Mouse (Mus musculus): Measurements from ENCODE around the gene Ift74.

The Ift74 gene

GRCm38 (mm10) chr4:94692175-94692574 is 77.9 kb downstream of the Ift74 start:
- DNase-seq (ENCODE audit: low spot score in 2 of 2): no peak

DNA sequence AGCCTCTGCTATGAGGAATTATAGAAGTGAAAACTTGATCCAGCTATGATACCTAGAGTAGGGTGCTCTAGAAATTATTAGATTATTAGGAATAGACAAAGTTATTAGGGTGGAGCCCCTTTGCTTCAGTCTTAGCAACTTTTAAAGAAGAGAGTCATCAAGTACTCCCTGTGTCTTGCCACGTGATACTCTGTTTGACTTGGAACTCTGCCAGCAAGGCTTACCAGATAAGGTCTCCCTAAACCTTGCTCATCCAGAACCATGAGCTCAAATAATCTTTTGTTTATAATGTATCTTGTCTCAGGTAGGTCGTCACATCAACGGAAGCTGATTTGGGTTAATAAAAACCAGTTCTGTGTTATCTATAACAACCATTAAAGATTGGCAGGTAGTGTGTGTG is 82.1 kb downstream of the Ift74 start:
- no peak for DNase-seq (ENCODE audit: low spot score in 2 of 2)

DNA sequence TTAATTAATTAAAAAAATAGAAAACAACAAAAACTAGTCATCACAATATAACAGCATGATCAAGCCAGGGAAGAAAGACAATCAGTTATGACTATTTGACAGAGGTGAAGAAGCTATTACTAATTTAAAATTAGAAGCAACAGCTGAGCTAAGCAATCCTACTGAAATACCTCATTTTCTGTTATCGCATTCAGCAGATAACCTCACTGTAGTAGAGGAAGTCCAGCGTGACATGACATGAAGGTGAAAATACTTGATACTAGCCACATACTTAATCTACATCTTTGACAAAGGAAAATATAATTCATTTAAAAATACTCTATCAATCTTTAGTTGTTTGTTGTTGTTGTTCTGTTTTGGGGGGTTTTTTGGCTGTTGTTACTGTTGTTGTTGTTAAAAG is 96.7 kb downstream of the Ift74 start:
- DNase-seq (ENCODE audit: low spot score in 2 of 2): no peak

- no peak for DNase-seq (ENCODE audit: low spot score in 2 of 2)
These were observed 97.1 kb downstream of the Ift74 start for GRCm38 (mm10) chr4:94711426-94711825.

- no peak for DNase-seq (ENCODE audit: low spot score in 2 of 2)
These were observed 99.5 kb downstream of the Ift74 start for GRCm38 (mm10) chr4:94713741-94714140.

GRCm38 (mm10) chr4:94715166-94715565 is 100.9 kb downstream of the Ift74 start:
- DNase-seq (ENCODE audit: low spot score in 2 of 2): no peak

GRCm38 (mm10) chr4:94725799-94726198 is 111.5 kb downstream of the Ift74 start:
- DNase-seq (ENCODE audit: low spot score in 2 of 2): no peak

- no peak for DNase-seq (ENCODE audit: low spot score in 2 of 2)
These were observed 118.4 kb downstream of the Ift74 start for GRCm38 (mm10) chr4:94732721-94733120.

DNA sequence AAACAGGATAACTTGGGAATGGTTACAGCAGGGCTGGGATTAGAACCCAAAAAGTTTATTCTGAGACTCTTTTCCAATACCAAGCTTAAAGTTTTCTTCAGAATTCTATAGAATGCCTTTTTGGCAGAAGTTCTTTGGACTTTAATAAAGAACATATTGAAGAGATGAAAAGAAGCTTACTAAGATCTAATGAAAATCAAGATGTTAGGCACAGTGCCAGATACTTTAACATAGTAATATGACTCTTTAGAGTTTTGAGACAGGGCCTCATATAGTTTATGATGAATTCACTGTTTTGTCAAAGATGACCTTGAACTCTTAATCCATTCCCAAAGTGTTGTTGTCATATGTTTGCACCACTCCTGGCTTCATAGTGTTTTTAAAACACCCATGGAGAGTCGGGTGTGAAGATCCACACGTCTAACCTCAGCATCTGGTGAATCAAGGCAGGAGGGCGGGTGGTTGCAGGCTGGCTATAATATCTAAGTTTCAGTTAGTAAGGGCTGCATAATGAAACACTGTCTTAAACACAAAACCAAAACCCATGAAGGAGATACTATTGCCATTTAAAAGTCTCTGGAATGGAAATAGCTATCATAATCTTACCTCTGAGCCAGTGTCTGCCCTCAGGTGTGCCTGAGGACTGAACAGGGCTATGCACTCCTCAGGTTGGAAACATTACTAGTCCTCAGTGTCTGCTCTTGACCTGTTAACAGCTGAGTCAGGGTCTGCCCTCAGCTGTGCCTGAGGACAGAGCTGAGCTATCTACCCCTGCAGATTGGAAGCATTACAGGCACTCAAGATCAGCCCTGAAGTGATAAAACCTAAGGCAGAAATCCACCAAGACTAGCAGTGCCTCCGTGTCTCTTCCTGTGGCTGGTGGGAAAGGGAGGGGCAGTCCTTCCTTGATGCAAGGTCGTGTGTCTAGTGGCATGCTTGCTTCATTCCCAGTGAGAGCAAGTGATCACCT is 123.3 kb downstream of the Ift74 start:
- DNase-seq (ENCODE audit: low spot score in 2 of 2): no peak

- no peak for DNase-seq (ENCODE audit: low spot score in 2 of 2)
These were observed 124.8 kb downstream of the Ift74 start, which contains the start of gene Tek for GRCm38 (mm10) chr4:94738838-94739731. TSS of gene Tek (plus strand) at chr4:94739289.

DNA sequence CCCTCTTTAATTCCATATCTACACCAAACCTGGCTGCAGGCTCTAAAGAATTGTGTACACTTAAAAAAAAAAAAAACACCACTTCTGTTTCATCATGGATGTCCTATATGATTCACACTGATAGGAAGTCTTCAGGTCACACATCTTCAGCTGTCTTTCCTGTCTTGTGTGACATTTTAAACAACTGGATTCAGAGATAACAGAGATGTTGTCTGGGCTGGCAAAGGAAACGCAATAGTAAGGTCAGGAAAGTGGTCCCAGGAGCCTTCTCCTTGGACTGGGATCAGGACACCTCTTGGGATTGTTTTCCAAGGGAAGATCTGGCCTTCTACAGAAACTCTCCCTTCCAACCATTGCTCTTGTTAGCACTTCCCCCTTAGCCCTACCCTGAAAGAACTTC is 127.5 kb downstream of the Ift74 start:
- DNase-seq (ENCODE audit: low spot score in 2 of 2): no peak

Data from cerebellum, postnatal 4 days (tissue).